Comparison of ENCODE assay signal across 8 mouse cellular contexts in the genomic region with DNA sequence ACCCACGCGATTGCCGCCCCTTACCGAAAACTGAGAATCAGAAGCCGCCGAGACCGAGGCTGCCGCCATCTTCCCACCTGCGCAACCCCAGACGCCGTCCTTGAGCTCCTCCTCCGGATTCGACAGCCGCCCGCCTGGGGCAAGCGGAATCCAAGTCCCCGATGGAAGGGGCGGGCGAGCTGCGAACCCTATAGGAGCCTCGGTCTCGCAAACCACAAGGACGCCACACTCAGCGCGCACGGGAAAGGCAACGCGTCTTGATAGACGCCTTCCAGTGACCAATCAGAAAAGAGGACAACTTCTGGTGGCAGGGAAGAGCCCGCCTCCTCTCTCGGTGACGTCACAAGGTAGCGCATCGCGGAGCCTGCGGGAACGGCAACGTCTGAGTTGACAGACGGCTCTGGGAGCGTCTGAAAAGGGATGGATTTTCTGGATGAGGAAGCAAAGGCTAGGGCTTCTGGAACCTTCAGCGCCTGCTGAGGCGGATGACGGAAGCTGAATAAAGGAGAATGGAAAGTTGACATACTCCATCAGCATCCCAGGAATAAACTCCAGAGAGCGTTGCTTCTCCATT. TPM values are rescaled to one million over a fixed set of nuclear protein-coding genes. Genes with fewer than 3 reads are reported as not detected.
DNase-seq lines count a peak whose midpoint lies in the region; ATAC-seq lines count a peak whose summit lies in the region.

TSS of gene Cep57 (minus strand) at position 276 of the 574 bp plus-strand sequence.

- under 1% methylated on average over 44 of the region's 44 CpGs for WGBS in hindbrain, embryonic 11.5 days

- H3K27ac ChIP-seq in hindbrain, embryonic 11.5 days (ENCODE audit: low read depth, low read length), result peak within 1 kb of the TSS; percentile 97

- H3K27me3 ChIP-seq in hindbrain, embryonic 11.5 days (ENCODE audit: control insufficient read depth, insufficient read depth, low read length), result no peaks in the 10 kb centered on the region

- peak within 1 kb of the TSS; percentile 68 for H3K4me2 ChIP-seq in hindbrain, embryonic 11.5 days (replicated peaks; ENCODE audit: low read depth, low read length)

- H3K4me1 ChIP-seq in hindbrain, embryonic 11.5 days (replicated peaks; ENCODE audit: control insufficient read depth, insufficient read depth, low read length), result no peaks in the 10 kb centered on the region; the same call in 1 of the 2 replicates

- H3K9me3 ChIP-seq in hindbrain, embryonic 11.5 days (ENCODE audit: control insufficient read depth, low read length), result no peaks in the 10 kb centered on the region

- no peaks in the 10 kb centered on the region for H3K36me3 ChIP-seq in hindbrain, embryonic 11.5 days (ENCODE audit: control insufficient read depth, insufficient read depth, low read length)

- ATAC-seq in hindbrain, embryonic 11.5 days (ENCODE audit: low FRiP score), result peak; percentile 95

- peak within 1 kb of the TSS; percentile 93 for H3K9ac ChIP-seq in hindbrain, embryonic 11.5 days (ENCODE audit: low read depth, low read length)

- H3K4me3 ChIP-seq in hindbrain, embryonic 11.5 days (ENCODE audit: low read depth, low read length), result peak within 1 kb of the TSS; percentile 85

- peak; percentile 98 for DNase-seq in Muller cell, postnatal 12 days (ENCODE audit: inconsistent ontology term)
- DNase-seq in cerebellum, adult 9-11 months, result peak; percentile 98
- DNase-seq in frontal cortex, adult 2 months (ENCODE audit: extremely low spot score in 1 of 2, low spot score in 1 of 2), result peak; percentile 96 to 98
- DNase-seq in hindbrain, embryonic 11.5 days (ENCODE audit: low spot score), result peak; percentile 96
- DNase-seq in layer of hippocampus, postnatal 10 days (ENCODE audit: low spot score in 2 of 2), result peak; percentile 94
- peak; percentile 96 for DNase-seq in lung, postnatal 10 days
- peak; percentile 90 for DNase-seq in ovary, postnatal 36 days (ENCODE audit: low spot score)
- peak; percentile 95 for DNase-seq in thymus, postnatal 25 days

RNA-seq across cellular contexts. Expression of gene Cep57, which starts in this region (rescaled TPM):
- polyA plus RNA-seq in frontal cortex, adult 2 months (2012; rRNA removed), result 26.6 and 27.0 TPM in 2 replicates
- 60.2 and 66.1 TPM in 2 replicates for polyA plus RNA-seq in hindbrain, embryonic 11.5 days (2014; fragmentation: Nextera tagmentation; extraction: Ambion mirVana)
- total RNA-seq in layer of hippocampus, postnatal 10 days (2021), result 10 to 100 TPM; 19.2 to 19.3 TPM

Comparison
In these comparisons a context has a peak if more than half of its experiments do, and no peak if none do; other contexts are left out.
1. Peak in every context shown above with its lines: DNase-seq, ATAC-seq, H3K4me3 ChIP-seq and H3K27ac ChIP-seq.